Mouse (Mus musculus): Measurements from ENCODE around the gene Adamts4. TPM values are rescaled to one million over a fixed set of nuclear protein-coding genes. Genes with fewer than 3 reads are reported as not detected.
A peak's percentile ranks its signal among the peaks of the same experiment; 100 is the strongest.

The Adamts4 gene
- total and polyA plus RNA-seq, 3 experiments: 0.04 to 0.25 (median 0.09) TPM

DNA sequence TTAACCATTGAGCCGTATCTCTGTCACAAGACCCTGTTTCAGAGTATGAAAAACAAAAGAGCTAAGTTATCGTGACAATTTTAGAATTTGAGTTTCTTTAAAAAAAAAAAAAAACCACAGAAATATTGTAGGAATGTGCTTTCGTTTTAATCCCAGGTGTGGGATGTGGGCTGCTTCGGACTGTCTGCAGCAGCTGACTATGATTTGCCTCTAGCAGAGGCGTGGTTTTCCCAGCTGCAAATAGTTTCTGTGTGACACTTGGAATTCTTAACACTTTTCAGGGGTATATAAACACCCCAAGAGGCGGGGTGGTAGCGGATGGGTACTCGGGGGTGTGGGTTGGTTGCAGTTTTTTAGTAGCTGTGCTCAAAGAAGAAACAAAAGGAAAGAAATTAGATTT, 4.9 kb upstream of the Adamts4 start:
- H3K4me1 ChIP-seq (ENCODE audit: control insufficient read depth in 1 of 2, insufficient read depth in 2 of 2): peaks cover 11 to 47% of the 10 kb centered on the region in 2 experiments
- no peak for DNase-seq (ENCODE audit: extremely low read depth)
- peaks cover 20% of the 10 kb centered on the region for H3K79me2 ChIP-seq (replicated peaks; ENCODE audit: control insufficient read depth, extremely low read depth, insufficient read depth, poor library complexity, severe bottlenecking)
- H3K9me3 ChIP-seq (replicated peaks; ENCODE audit: low read length): no peaks in the 10 kb centered on the region
- H3K36me3 ChIP-seq (replicated peaks in 1 of 2; ENCODE audit: control insufficient read depth in 1 of 2, insufficient read depth in 1 of 2, low read length in 1 of 2): peaks cover 39 to 50% of the 10 kb centered on the region in 2 experiments
- no peak overlapping the region for H3K27ac ChIP-seq (ENCODE audit: insufficient read depth, low read depth)
- no peak overlapping the region for H3K4me3 ChIP-seq (replicated peaks in 1 of 3; ENCODE audit: low read depth in 2 of 3, low read length in 2 of 3, poor library complexity in 1 of 3)
- TF ChIP-seq ZNF384 (IDR thresholded peaks at IDR 0.05; ENCODE audit: low read depth, low read length) (no peak), GABPA (IDR thresholded peaks at IDR 0.05; ENCODE audit: insufficient replicate concordance, low read depth, low read length) (no peak), MAX (IDR thresholded peaks at IDR 0.05; ENCODE audit: low read length) (no peak), MYC (IDR thresholded peaks at IDR 0.05; ENCODE audit: low read depth, low read length) (no peak), EP300 (IDR thresholded peaks at IDR 0.05; ENCODE audit: low read length) (no peak), TCF12 (IDR thresholded peaks at IDR 0.05; ENCODE audit: low read depth, low read length) (no peak), MAZ (IDR thresholded peaks at IDR 0.05; ENCODE audit: low read depth, low read length) (no peak), TBP (conservative IDR thresholded peaks at IDR 0.05; ENCODE audit: low read depth, low read length) (no peak), HCFC1 (IDR thresholded peaks at IDR 0.05; ENCODE audit: low read depth, low read length) (no peak), ZMIZ1 (IDR thresholded peaks at IDR 0.05; ENCODE audit: low read depth, low read length) (no peak), MXI1 (IDR thresholded peaks at IDR 0.05; ENCODE audit: low read depth, low read length) (no peak)
- dilution Hi-C loops (cut with MboI; ENCODE audit: extremely low pct_ligation_motif_present, extremely low pct_unique_long_range_greater_than_20kb, low sequenced_read_pairs): no loop called here
- no peak overlapping the region for H3K4me2 ChIP-seq (ENCODE audit: insufficient read depth, low read depth, poor library complexity, severe bottlenecking)
- H3K9ac ChIP-seq (ENCODE audit: insufficient read depth, low read depth): no peak overlapping the region
- no peaks in the 10 kb centered on the region for H3K27me3 ChIP-seq (replicated peaks)
- in situ Hi-C loops (cut with MboI; ENCODE audit: low pct_ligation_motif_present, low pct_unique_long_range_greater_than_20kb, low sequenced_read_pairs): no loop called here

DNA sequence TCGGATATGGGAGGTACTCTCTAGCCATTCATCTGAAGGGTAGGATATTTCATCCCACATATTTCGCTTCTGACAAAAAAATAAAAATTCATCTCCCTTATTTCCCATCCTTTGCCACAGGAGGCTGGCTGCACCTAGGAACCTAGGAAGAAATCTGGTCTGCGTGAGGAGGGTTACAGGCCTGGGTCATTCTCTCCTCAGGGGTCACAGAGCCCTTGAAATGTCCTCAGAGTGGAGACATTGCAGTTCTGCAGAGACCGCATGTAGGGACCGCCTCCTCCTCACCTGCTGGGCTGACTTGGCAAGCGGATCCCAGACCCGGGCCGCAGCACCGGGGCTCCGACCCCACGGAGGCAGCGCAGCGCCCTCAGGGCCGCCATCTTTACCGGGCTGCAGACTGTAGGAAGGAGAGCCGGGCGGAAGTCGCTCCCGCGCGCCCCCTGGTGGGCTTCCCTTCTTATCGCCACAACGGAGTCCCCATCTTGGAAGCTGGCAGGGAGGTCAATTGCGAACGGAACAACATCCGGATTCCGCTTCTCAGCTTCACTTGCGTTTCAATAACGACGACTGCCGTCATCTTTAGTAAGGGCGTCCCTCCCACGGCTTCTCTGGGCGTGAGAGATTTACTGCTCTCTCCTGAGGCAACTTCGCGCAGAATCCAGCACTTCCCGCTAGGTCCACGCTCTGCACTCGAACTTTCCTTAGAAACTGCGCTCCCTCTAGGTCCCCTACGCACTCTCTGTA, 3.3 kb upstream of the Adamts4 start:
- in situ Hi-C loops (cut with MboI; ENCODE audit: low pct_ligation_motif_present, low pct_unique_long_range_greater_than_20kb, low sequenced_read_pairs): no loop called here
- Histone ChIP-seq H3K27ac (ENCODE audit: insufficient read depth, low read depth) (peak overlapping the region; percentile 54), H3K9ac (ENCODE audit: insufficient read depth, low read depth) (peak overlapping the region; percentile 97), H3K27me3 (replicated peaks) (no peaks in the 10 kb centered on the region), H3K4me3 (replicated peaks in 1 of 3; ENCODE audit: low read depth in 2 of 3, low read length in 2 of 3, poor library complexity in 1 of 3) (peak overlapping the region; percentile 63 to 93 (median 72)), H3K4me1 (ENCODE audit: control insufficient read depth in 1 of 2, insufficient read depth in 2 of 2) (peaks cover 14 to 51% of the 10 kb centered on the region in 2 experiments), H3K36me3 (replicated peaks in 1 of 2; ENCODE audit: control insufficient read depth in 1 of 2, insufficient read depth in 1 of 2, low read length in 1 of 2) (peaks cover 26 to 35% of the 10 kb centered on the region in 2 experiments), H3K9me3 (replicated peaks; ENCODE audit: low read length) (no peaks in the 10 kb centered on the region), H3K4me2 (ENCODE audit: insufficient read depth, low read depth, poor library complexity, severe bottlenecking) (peak overlapping the region; percentile 98), H3K79me2 (replicated peaks; ENCODE audit: control insufficient read depth, extremely low read depth, insufficient read depth, poor library complexity, severe bottlenecking) (peaks cover 20% of the 10 kb centered on the region)
- dilution Hi-C loops (cut with MboI; ENCODE audit: extremely low pct_ligation_motif_present, extremely low pct_unique_long_range_greater_than_20kb, low sequenced_read_pairs): no loop called here
- peak; percentile 98 for DNase-seq (ENCODE audit: extremely low read depth)
- TF ChIP-seq TCF12 (IDR thresholded peaks at IDR 0.05; ENCODE audit: low read depth, low read length) (peak; percentile 94), CHD2 (IDR thresholded peaks at IDR 0.05; ENCODE audit: low read length) (peak; percentile 58), MXI1 (IDR thresholded peaks at IDR 0.05; ENCODE audit: low read depth, low read length) (peak; percentile 71), EP300 (IDR thresholded peaks at IDR 0.05; ENCODE audit: low read length) (no peak), NELFE (IDR thresholded peaks at IDR 0.05; ENCODE audit: low read depth, low read length) (peak; percentile 92), ZMIZ1 (IDR thresholded peaks at IDR 0.05; ENCODE audit: low read depth, low read length) (no peak; the same call in 1 of the 2 replicates), JUN (IDR thresholded peaks at IDR 0.05; ENCODE audit: insufficient read depth, low read depth, low read length) (no peak), POLR2A (IDR thresholded peaks at IDR 0.05; ENCODE audit: low read depth, low read length) (peak; percentile 93), NRF1 (IDR thresholded peaks at IDR 0.05; ENCODE audit: low read depth, low read length) (peak; percentile 86), ZC3H11A (IDR thresholded peaks at IDR 0.05; ENCODE audit: low read depth, low read length) (no peak), JUND (conservative IDR thresholded peaks at IDR 0.05; ENCODE audit: low read depth, low read length) (0 out of 2 replicates have a peak, but pooled peaks have one; percentile 31), ETS1 (conservative IDR thresholded peaks at IDR 0.05; ENCODE audit: low read depth, low read length) (no peak), USF2 (conservative IDR thresholded peaks at IDR 0.05; ENCODE audit: low read depth, low read length) (no peak), MAX (IDR thresholded peaks at IDR 0.05; ENCODE audit: low read length) (peak; percentile 41; the same call in 1 of the 2 replicates), MEF2A (IDR thresholded peaks at IDR 0.05; ENCODE audit: borderline replicate concordance, low read depth, low read length) (peak; percentile 71; the same call in 1 of the 2 replicates), IRF4 (IDR thresholded peaks at IDR 0.05; ENCODE audit: low read depth, low read length) (peak; percentile 73), ELF1 (IDR thresholded peaks at IDR 0.05; ENCODE audit: low read depth, low read length) (peak; percentile 95), GABPA (IDR thresholded peaks at IDR 0.05; ENCODE audit: insufficient replicate concordance, low read depth, low read length) (peak; percentile 78; the same call in 1 of the 2 replicates), HCFC1 (IDR thresholded peaks at IDR 0.05; ENCODE audit: low read depth, low read length) (peak; percentile 97), CHD1 (IDR thresholded peaks at IDR 0.05; ENCODE audit: low read depth, low read length) (no peak), KAT2A (IDR thresholded peaks at IDR 0.05; ENCODE audit: insufficient replicate concordance, low read length) (peak; percentile 98), MYC (IDR thresholded peaks at IDR 0.05; ENCODE audit: low read depth, low read length) (peak; percentile 71; the same call in 1 of the 2 replicates), SIN3A (IDR thresholded peaks at IDR 0.05; ENCODE audit: low read length) (peak; percentile 94), USF1 (IDR thresholded peaks at IDR 0.05; ENCODE audit: low read depth, low read length) (no peak), SMC3 (IDR thresholded peaks at IDR 0.05; ENCODE audit: low read depth, low read length) (peak; percentile 35), PAX5 (IDR thresholded peaks at IDR 0.05; ENCODE audit: low read length) (no peak), RAD21 (IDR thresholded peaks at IDR 0.05; ENCODE audit: low read depth, low read length) (no peak)
